Mouse (Mus musculus) G1E (cell line): ENCODE results near the gene Rhpn2. TPM values are rescaled to one million over a fixed set of nuclear protein-coding genes. Genes with fewer than 3 reads are reported as not detected.
A peak's percentile ranks its signal among the peaks of the same experiment; 100 is the strongest.

Source experiments
- ATAC-seq: 2 replicates; pipeline ENCODE4 v1.8.0; 2016; ENCODE audit warnings: mild to moderate bottlenecking; ENCODE audit not compliant: insufficient number of reproducible peaks, poor library complexity, low FRiP score, severe bottlenecking; ENCODE audit errors: extremely low read depth
- DNase-seq: peaks from one replicate; pipeline ENCODE4 v3.0.0; 2012; ENCODE audit warnings: low spot score
- H3K27me3 ChIP-seq: 2 replicates; pipeline ENCODE4 v1.6.1; 2012; ENCODE audit warnings: mild to moderate bottlenecking, low read length, inconsistent platforms; ENCODE audit not compliant: insufficient read depth
- H3K36me3 ChIP-seq: replicated peaks from 2 replicates; pipeline ENCODE3; 2012; ENCODE audit warnings: mild to moderate bottlenecking, inconsistent platforms
- H3K4me1 ChIP-seq: 2 replicates; pipeline ENCODE4 v1.6.1; 2012; ENCODE audit warnings: low read depth, low read length, inconsistent platforms, mixed read lengths; ENCODE audit not compliant: insufficient read depth
- H3K4me3 ChIP-seq: 2 replicates; pipeline ENCODE4 v1.5.1; 2012; ENCODE audit warnings: low read depth, mild to moderate bottlenecking, inconsistent platforms, low read length, moderate library complexity, mixed read lengths
- H3K9me3 ChIP-seq: replicated peaks from 2 replicates; pipeline ENCODE4 v1.6.1; 2012; ENCODE audit warnings: inconsistent platforms
- CTCF ChIP-seq: IDR thresholded peaks from 2 replicates; pipeline ENCODE4 v1.5.1; 2012; ENCODE audit warnings: low read depth, low read length, inconsistent platforms, mixed read lengths
- GATA1 ChIP-seq: IDR thresholded peaks from 2 replicates; pipeline ENCODE4 v1.6.1; 2012; ENCODE audit warnings: borderline replicate concordance, low read length, inconsistent platforms, mixed read lengths
- GATA2 ChIP-seq: IDR thresholded peaks from 2 replicates; pipeline ENCODE4 v1.6.1; 2012; ENCODE audit warnings: low read depth, low read length, inconsistent platforms, borderline replicate concordance
- POLR2AphosphoS5 ChIP-seq: IDR thresholded peaks from 2 replicates; pipeline ENCODE4 v1.6.1; 2012; ENCODE audit warnings: low read depth, low read length, inconsistent platforms; ENCODE audit not compliant: insufficient replicate concordance
- TAL1 ChIP-seq: conservative IDR thresholded peaks from 2 replicates; pipeline ENCODE4 v1.6.1; 2012; ENCODE audit warnings: low read depth, low read length, inconsistent platforms, mixed read lengths
- polyA plus RNA-seq: library from polyadenylated mRNA; stranded (reverse); fragments of >175 nt; gene quantifications from 2 replicates; pipeline ENCODE4 v1.2.3, GENCODE M21; 2012
- total RNA-seq, 2 experiments: library from RNA; stranded (forward) in 1 of 2; stranded (reverse) in 1 of 2; fragments of 200-1000 nt in 1 of 2; fragments of >200 nt in 1 of 2; fragmentation: Nextera tagmentation in 1 of 2; gene quantifications; 2 replicates each; pipeline ENCODE4 v1.2.3; 2014 to 2017

The Rhpn2 gene
- total and polyA plus RNA-seq, 3 experiments: 0.05 to 0.66 (median 0.38) TPM

DNA sequence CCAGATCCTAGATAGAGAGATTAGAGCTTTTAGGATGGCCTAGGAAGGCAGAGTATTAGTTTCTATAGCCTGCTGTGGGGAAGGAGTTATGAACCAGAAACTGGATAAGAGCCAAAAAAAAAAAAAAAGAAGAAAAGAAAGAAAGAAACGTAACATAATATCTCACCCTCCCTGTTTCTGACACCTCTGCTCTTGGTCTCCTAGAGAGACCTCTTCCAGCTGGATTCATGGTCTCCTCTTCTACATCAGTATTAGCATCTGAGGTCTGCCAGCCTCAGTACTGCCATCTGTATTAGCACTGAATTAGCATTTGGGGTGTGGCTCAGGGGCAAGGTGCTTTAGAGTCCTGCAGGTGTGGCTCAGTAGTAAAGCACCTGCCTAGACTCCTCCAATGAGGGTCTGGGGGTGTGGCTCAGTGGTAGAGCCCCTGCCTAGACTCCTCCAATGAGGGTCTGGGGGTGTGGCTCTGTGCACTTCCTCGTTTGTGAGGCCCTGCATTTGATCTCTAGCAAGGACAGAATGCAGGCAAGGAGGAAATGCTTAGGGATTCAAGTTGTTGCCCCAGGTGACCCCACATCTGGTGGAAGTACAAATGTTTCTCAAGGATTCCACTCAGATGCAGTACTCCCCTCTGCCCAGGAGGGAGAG is 48.9 kb downstream of the Rhpn2 start:
- Histone ChIP-seq H3K27me3 (peaks cover 9% of the 10 kb centered on the region; the same call in 1 of the 2 replicates), H3K4me1 (peaks cover 28% of the 10 kb centered on the region), H3K4me3 (no peak overlapping the region), H3K36me3 (no peaks in the 10 kb centered on the region), H3K9me3 (no peaks in the 10 kb centered on the region)
- DNase-seq (no peak), ATAC-seq (no peak)
- no peak for TF ChIP-seq CTCF

DNA sequence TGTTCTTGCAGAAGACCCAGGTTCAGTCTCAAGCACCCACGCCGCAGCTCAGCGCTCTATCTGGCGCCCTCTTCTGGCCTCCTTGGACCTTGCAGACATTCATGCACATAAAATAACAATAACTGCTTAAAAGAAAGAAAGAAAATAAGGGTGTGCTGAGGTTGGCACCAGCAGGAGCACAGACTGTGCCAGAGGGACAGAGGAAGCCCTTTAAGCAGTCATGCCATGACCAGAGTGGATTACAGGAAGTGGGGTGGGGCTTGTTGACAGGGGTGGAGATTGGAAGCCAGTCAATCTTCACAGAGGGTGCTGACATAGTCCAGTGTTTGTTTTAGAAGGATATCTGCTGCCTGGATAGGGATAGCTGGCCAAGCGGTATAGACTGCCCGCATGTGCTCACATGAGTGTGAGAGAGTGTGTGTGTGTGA is 52.6 kb downstream of the Rhpn2 start:
- no peaks in the 10 kb centered on the region for H3K9me3 ChIP-seq
- peaks cover 6% of the 10 kb centered on the region; the same call in 1 of the 2 replicates for H3K27me3 ChIP-seq
- DNase-seq: no peak
- H3K4me1 ChIP-seq: peaks cover 19% of the 10 kb centered on the region
- peaks cover 8% of the 10 kb centered on the region for H3K36me3 ChIP-seq
- ATAC-seq: no peak
- peak; percentile 33 for TF ChIP-seq CTCF
- no peak for TF ChIP-seq TAL1
- H3K4me3 ChIP-seq: no peak overlapping the region

GRCm38 (mm10) chr7:35388694-35389093 is 54.7 kb downstream of the Rhpn2 start:
- H3K4me1 ChIP-seq: peaks cover 6% of the 10 kb centered on the region; the same call in 1 of the 2 replicates
- no peak for TF ChIP-seq GATA2
- TF ChIP-seq POLR2AphosphoS5: no peak
- no peak for TF ChIP-seq GATA1
- no peak for TF ChIP-seq TAL1
- no peak for TF ChIP-seq CTCF
- no peaks in the 10 kb centered on the region for H3K9me3 ChIP-seq
- no peak overlapping the region for H3K4me3 ChIP-seq
- peaks cover 6% of the 10 kb centered on the region; the same call in 1 of the 2 replicates for H3K27me3 ChIP-seq
- no peak for DNase-seq
- peaks cover 29% of the 10 kb centered on the region for H3K36me3 ChIP-seq
- no peak for ATAC-seq

GRCm38 (mm10) chr7:35392935-35393334 is 59.0 kb downstream of the Rhpn2 start:
- no peak for TF ChIP-seq CTCF
- no peak for TF ChIP-seq GATA2
- TF ChIP-seq TAL1: no peak
- TF ChIP-seq GATA1: no peak
- no peak for TF ChIP-seq POLR2AphosphoS5
- H3K36me3 ChIP-seq: peaks cover 48% of the 10 kb centered on the region
- H3K9me3 ChIP-seq: no peaks in the 10 kb centered on the region
- no peak for ATAC-seq
- no peak for DNase-seq
- H3K4me3 ChIP-seq: no peak overlapping the region
- peaks cover 34% of the 10 kb centered on the region for H3K4me1 ChIP-seq
- 0 out of 2 replicates have a peak, but pooled peaks cover 2% of the 10 kb centered on the region for H3K27me3 ChIP-seq

DNA sequence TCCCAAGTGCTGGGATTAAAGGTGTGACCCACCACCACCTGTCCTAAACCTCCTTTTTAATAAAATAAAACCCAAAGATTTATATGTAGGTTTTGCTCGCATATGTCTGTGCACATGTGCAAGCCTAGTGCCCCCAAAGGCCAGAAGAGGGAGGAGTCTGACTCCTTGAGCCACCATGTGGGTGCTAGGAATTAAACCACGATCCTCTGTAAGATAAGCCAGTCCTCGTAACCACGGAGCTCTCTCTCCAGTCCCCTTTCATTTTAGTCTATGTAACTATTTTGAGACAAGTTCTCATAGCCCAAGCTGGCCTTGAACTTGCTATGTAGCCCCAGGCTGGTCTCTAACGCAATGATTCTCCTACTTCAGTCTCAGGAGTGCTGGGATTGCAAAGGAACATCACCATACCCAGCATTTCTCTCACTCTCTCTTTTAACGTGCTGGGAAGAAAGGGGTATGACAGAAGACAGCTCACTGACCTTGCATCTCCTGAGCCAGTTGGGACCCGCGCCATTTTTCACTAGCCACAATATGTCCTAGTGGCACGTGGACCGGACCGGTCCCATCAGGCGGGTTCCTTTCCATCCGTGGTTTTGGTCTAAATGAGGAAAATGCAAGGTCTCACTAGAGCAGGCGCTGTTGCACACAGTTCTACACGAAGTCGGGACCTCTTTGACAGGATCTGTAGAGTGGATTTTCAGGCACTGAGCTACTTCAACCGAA is 61.9 kb downstream of the Rhpn2 start:
- Histone ChIP-seq H3K36me3 (peaks cover 68% of the 10 kb centered on the region), H3K9me3 (no peaks in the 10 kb centered on the region), H3K4me1 (peaks cover 33% of the 10 kb centered on the region), H3K4me3 (peak overlapping the region; percentile 76), H3K27me3 (no peaks in the 10 kb centered on the region)
- ATAC-seq (peak; percentile 41; the same call in 1 of the 2 replicates), DNase-seq (no peak)
- TF ChIP-seq GATA1: no peak
- TF ChIP-seq POLR2AphosphoS5: no peak
- TF ChIP-seq TAL1: no peak

DNA sequence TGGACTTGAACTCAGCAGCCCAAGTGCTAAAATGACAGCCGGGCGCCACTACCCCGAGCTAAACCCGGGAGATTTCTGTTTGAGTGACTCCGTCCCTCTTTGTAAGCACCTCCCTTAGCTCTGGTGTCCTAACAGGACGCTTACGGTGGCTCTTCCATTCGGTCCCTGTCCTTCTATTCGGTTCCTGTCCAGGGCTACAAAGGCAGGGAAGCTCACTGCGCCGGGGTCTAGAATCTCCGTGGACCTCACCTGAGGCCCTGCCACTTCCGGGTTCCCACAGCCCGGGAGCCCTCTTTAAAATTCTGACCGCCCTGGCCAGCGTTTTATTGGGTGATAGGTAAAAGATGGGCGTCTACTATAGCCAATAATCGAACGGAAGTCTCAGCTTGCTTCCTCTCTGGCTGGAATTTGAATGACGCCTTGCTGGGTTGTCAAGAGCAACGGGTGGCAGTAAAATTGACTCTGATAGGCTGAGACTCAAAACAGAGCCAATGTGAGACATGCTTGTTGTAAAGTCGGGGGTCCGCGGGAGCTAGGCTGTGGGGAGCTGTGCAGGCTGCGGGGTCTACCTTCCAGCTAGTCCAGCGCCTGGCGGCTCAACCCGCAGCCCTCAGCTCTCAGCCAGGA is 62.7 kb downstream of the Rhpn2 start, which contains the start of the genes Faap24 and Cep89:
TSS of gene Faap24 (minus strand) at position 295 of the 627 bp plus-strand sequence.
TSS of gene Cep89 (plus strand) at position 494 of the 627 bp plus-strand sequence.
- Histone ChIP-seq H3K4me1 (peaks cover 37% of the 10 kb centered on the region), H3K4me3 (peak within 1 kb of the TSS; percentile 76), H3K36me3 (peaks cover 69% of the 10 kb centered on the region), H3K27me3 (no peaks in the 10 kb centered on the region), H3K9me3 (no peaks in the 10 kb centered on the region)
- peak; percentile 97 for DNase-seq
- TF ChIP-seq GATA2 (no peak), CTCF (no peak), GATA1 (no peak), POLR2AphosphoS5 (no peak), TAL1 (no peak)
- peak; percentile 93 for ATAC-seq
